Mouse (Mus musculus): ENCODE measurements around the gene Gpr161. TPM values are rescaled to one million over a fixed set of nuclear protein-coding genes. Genes with fewer than 3 reads are reported as not detected.

Gpr161 gene
- polyA plus RNA-seq, 1 experiment from 2014 or later: 0.05 TPM

- H3K27me3 ChIP-seq: peaks cover 54% of the 10 kb centered on the region
Measured at GRCm38 (mm10) chr1:165282967-165283345, 12.6 kb upstream of the Gpr161 start.

GRCm38 (mm10) chr1:165284096-165284495 lies 11.5 kb upstream of the Gpr161 start:
- no peak overlapping the region for H3K9ac ChIP-seq
- H3K4me3 ChIP-seq (replicated peaks): no peak overlapping the region
- peaks cover 8% of the 10 kb centered on the region; the same call in 1 of the 2 replicates for H3K4me1 ChIP-seq (replicated peaks)
- no peaks in the 10 kb centered on the region for H3K9me3 ChIP-seq (replicated peaks)
- WGBS (ENCODE audit: insufficient replicate concordance): 47% methylated on average over 7 of the region's 7 CpGs
- no peak overlapping the region for H3K27ac ChIP-seq (replicated peaks)
- H3K27me3 ChIP-seq: peaks cover 50% of the 10 kb centered on the region
- ATAC-seq (ENCODE audit: insufficient read depth): no peak
- H3K36me3 ChIP-seq (replicated peaks): no peaks in the 10 kb centered on the region
- no peak overlapping the region for H3K4me2 ChIP-seq

More at GRCm38 (mm10) chr1:165282967-165283345, 12.6 kb upstream of the Gpr161 start:
- Histone ChIP-seq H3K36me3 (replicated peaks) (no peaks in the 10 kb centered on the region), H3K4me1 (replicated peaks) (peaks cover 8% of the 10 kb centered on the region; the same call in 1 of the 2 replicates), H3K27ac (replicated peaks) (no peak overlapping the region), H3K9ac (no peak overlapping the region), H3K9me3 (replicated peaks) (no peaks in the 10 kb centered on the region), H3K4me3 (replicated peaks) (no peak overlapping the region), H3K4me2 (no peak overlapping the region)
- WGBS (ENCODE audit: insufficient replicate concordance): 29% methylated on average over 7 of the region's 7 CpGs
- no peak for ATAC-seq (ENCODE audit: insufficient read depth)

DNA sequence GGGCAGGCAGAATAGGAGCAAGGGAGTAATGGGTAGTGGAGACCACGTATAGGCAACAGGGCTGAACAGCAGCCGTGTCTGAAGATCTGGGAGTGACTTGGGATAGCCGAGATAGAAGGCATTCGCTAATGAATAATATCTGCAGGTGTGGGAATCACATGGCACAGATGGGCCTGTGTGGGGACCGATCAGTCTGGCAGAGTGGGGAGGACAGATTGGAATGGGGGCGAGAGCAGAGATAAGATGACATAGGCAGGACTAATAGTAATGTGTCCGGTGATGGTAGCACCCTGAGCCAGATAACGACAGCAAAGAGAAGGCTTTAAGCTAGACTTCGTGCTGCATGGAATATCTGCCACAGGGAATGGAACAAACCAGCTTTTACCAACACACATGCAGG lies 7.4 kb upstream of the Gpr161 start:
- 59% methylated on average over 9 of the region's 9 CpGs for WGBS (ENCODE audit: insufficient replicate concordance)
- Histone ChIP-seq H3K27me3 (peaks cover 15% of the 10 kb centered on the region), H3K4me3 (replicated peaks) (no peak overlapping the region), H3K4me2 (no peak overlapping the region), H3K4me1 (replicated peaks) (no peaks in the 10 kb centered on the region), H3K27ac (replicated peaks) (no peak overlapping the region), H3K36me3 (replicated peaks) (no peaks in the 10 kb centered on the region), H3K9ac (no peak overlapping the region), H3K9me3 (replicated peaks) (no peaks in the 10 kb centered on the region)
- no peak for ATAC-seq (ENCODE audit: insufficient read depth)

GRCm38 (mm10) chr1:165289831-165290230 lies 5.8 kb upstream of the Gpr161 start:
- Histone ChIP-seq H3K9ac (no peak overlapping the region), H3K4me2 (no peak overlapping the region), H3K4me3 (replicated peaks) (no peak overlapping the region), H3K27ac (replicated peaks) (no peak overlapping the region), H3K9me3 (replicated peaks) (no peaks in the 10 kb centered on the region), H3K4me1 (replicated peaks) (no peaks in the 10 kb centered on the region), H3K36me3 (replicated peaks) (no peaks in the 10 kb centered on the region), H3K27me3 (peaks cover 4% of the 10 kb centered on the region)
- no peak for ATAC-seq (ENCODE audit: insufficient read depth)
- 57% methylated on average over 4 of the region's 4 CpGs for WGBS (ENCODE audit: insufficient replicate concordance)

DNA sequence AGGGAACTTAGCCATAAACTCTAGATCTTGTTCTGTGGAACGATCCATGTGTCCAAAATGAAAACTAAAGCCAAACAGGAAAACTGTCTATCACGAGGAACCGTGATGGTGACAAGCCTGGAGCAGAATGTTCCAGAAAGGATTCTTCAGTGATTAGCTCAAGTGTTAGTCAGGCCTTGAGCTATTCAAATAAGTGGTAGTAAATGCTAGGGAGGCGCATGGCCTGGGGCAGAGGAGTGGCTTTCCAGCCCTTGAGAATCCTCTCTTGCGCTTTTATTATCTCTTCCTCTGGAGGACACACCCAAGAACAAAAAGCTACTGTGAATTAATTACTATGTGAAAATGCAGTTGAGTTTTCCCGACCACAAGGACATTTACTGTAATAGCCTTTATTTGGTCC lies 4.0 kb upstream of the Gpr161 start:
- no peaks in the 10 kb centered on the region for H3K4me1 ChIP-seq (replicated peaks)
- H3K27ac ChIP-seq (replicated peaks): no peak overlapping the region
- H3K9me3 ChIP-seq (replicated peaks): no peaks in the 10 kb centered on the region
- H3K4me2 ChIP-seq: no peak overlapping the region
- H3K4me3 ChIP-seq (replicated peaks): no peak overlapping the region
- H3K36me3 ChIP-seq (replicated peaks): no peaks in the 10 kb centered on the region
- ATAC-seq (ENCODE audit: insufficient read depth): no peak
- H3K27me3 ChIP-seq: no peaks in the 10 kb centered on the region
- WGBS (ENCODE audit: insufficient replicate concordance): 55% methylated on average over 6 of the region's 6 CpGs
- no peak overlapping the region for H3K9ac ChIP-seq

GRCm38 (mm10) chr1:165301108-165301507 lies 5.5 kb downstream of the Gpr161 start:
- 12% methylated on average over 3 of the region's 3 CpGs for WGBS (ENCODE audit: insufficient replicate concordance)
- no peaks in the 10 kb centered on the region for H3K36me3 ChIP-seq (replicated peaks)
- H3K27ac ChIP-seq (replicated peaks): no peak overlapping the region
- no peak overlapping the region for H3K4me2 ChIP-seq
- no peak overlapping the region for H3K4me3 ChIP-seq (replicated peaks)
- no peaks in the 10 kb centered on the region for H3K9me3 ChIP-seq (replicated peaks)
- H3K4me1 ChIP-seq (replicated peaks): no peaks in the 10 kb centered on the region
- H3K9ac ChIP-seq: no peak overlapping the region
- no peak for ATAC-seq (ENCODE audit: insufficient read depth)
- H3K27me3 ChIP-seq: no peaks in the 10 kb centered on the region

- H3K9ac ChIP-seq: no peak overlapping the region
- H3K4me2 ChIP-seq: no peak overlapping the region
- no peak overlapping the region for H3K4me3 ChIP-seq (replicated peaks)
- H3K27ac ChIP-seq (replicated peaks): no peak overlapping the region
- H3K9me3 ChIP-seq (replicated peaks): no peaks in the 10 kb centered on the region
- no peak for ATAC-seq (ENCODE audit: insufficient read depth)
- H3K36me3 ChIP-seq (replicated peaks): no peaks in the 10 kb centered on the region
- H3K4me1 ChIP-seq (replicated peaks): no peaks in the 10 kb centered on the region
- no peaks in the 10 kb centered on the region for H3K27me3 ChIP-seq
- WGBS (ENCODE audit: insufficient replicate concordance): 81% methylated on average over 2 of the region's 2 CpGs
Measured at GRCm38 (mm10) chr1:165301567-165301966, 6.0 kb downstream of the Gpr161 start.

- Histone ChIP-seq H3K27ac (replicated peaks) (no peak overlapping the region), H3K4me1 (replicated peaks) (no peaks in the 10 kb centered on the region), H3K36me3 (replicated peaks) (no peaks in the 10 kb centered on the region), H3K27me3 (no peaks in the 10 kb centered on the region), H3K4me3 (replicated peaks) (no peak overlapping the region), H3K9me3 (replicated peaks) (no peaks in the 10 kb centered on the region), H3K4me2 (no peak overlapping the region), H3K9ac (no peak overlapping the region)
- 71% methylated on average over 13 of the region's 13 CpGs for WGBS (ENCODE audit: insufficient replicate concordance)
- ATAC-seq (ENCODE audit: insufficient read depth): no peak
Measured at GRCm38 (mm10) chr1:165302455-165303208, 7.0 kb downstream of the Gpr161 start.

- H3K4me1 ChIP-seq (replicated peaks): no peaks in the 10 kb centered on the region
- 64% methylated on average over 6 of the region's 6 CpGs for WGBS (ENCODE audit: insufficient replicate concordance)
- H3K27me3 ChIP-seq: no peaks in the 10 kb centered on the region
- no peak for ATAC-seq (ENCODE audit: insufficient read depth)
- H3K36me3 ChIP-seq (replicated peaks): no peaks in the 10 kb centered on the region
- no peak overlapping the region for H3K4me3 ChIP-seq (replicated peaks)
- H3K9me3 ChIP-seq (replicated peaks): no peaks in the 10 kb centered on the region
- H3K9ac ChIP-seq: no peak overlapping the region
- H3K27ac ChIP-seq (replicated peaks): no peak overlapping the region
- no peak overlapping the region for H3K4me2 ChIP-seq
Measured at GRCm38 (mm10) chr1:165303209-165303608, 7.6 kb downstream of the Gpr161 start.

GRCm38 (mm10) chr1:165304341-165304740 lies 8.8 kb downstream of the Gpr161 start:
- Histone ChIP-seq H3K27me3 (no peaks in the 10 kb centered on the region), H3K4me3 (replicated peaks) (no peak overlapping the region), H3K27ac (replicated peaks) (no peak overlapping the region), H3K36me3 (replicated peaks) (no peaks in the 10 kb centered on the region), H3K9me3 (replicated peaks) (no peaks in the 10 kb centered on the region), H3K9ac (no peak overlapping the region), H3K4me2 (no peak overlapping the region), H3K4me1 (replicated peaks) (no peaks in the 10 kb centered on the region)
- WGBS (ENCODE audit: insufficient replicate concordance): 55% methylated on average over 7 of the region's 7 CpGs
- no peak for ATAC-seq (ENCODE audit: insufficient read depth)

DNA sequence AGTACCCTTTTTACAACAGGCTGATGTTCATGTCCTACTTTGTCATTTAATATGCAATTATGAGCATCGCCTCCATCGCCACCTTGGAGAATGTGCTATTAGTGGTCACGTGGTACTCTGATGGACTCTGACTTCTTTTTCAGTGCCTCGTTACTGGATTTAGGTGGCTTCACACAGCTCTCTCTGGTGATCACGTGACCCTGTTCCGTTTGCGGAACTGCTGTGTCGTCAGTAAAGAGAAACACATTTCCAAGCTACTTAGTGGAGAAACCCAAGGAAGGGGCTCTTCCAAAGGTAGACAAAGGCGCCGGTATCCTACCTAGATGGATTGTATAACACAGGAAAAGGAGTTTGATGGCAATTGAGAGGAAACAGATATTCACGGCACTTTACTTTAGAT lies 12.6 kb downstream of the Gpr161 start:
- no peak for ATAC-seq (ENCODE audit: insufficient read depth)
- 77% methylated on average over 11 of the region's 11 CpGs for whole genome bisulfite sequencing (ENCODE audit: insufficient replicate concordance)
- no peaks in the 10 kb centered on the region for H3K27me3 ChIP-seq
- H3K27ac ChIP-seq (replicated peaks): no peak overlapping the region
- H3K4me3 ChIP-seq (replicated peaks): no peak overlapping the region
- no peak overlapping the region for H3K9ac ChIP-seq
- no peaks in the 10 kb centered on the region for H3K9me3 ChIP-seq (replicated peaks)
- H3K4me1 ChIP-seq (replicated peaks): no peaks in the 10 kb centered on the region
- H3K4me2 ChIP-seq: no peak overlapping the region
- H3K36me3 ChIP-seq (replicated peaks): no peaks in the 10 kb centered on the region

DNA sequence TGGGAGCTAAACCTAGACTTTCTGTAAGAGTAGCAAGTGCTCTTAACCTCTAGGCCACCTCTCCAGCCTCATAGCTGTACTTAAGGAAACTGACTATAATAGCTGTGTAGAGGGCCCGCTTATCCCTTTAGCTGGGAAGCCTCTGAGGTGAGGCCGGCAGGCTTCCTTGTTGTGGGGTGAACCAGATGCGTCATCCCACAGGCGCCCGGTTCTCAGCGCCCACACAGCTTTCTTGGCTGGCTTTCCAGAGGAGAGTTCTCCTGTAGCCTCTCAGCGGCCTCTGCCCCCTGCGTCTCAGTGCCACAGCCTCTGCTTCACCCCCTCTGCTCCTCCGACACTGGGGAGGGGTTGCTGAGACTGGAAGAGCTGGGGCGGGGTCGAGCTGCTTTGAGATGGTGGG lies 20.8 kb downstream of the Gpr161 start:
- Histone ChIP-seq H3K4me2 (no peak overlapping the region), H3K9ac (no peak overlapping the region), H3K27me3 (no peaks in the 10 kb centered on the region), H3K4me3 (replicated peaks) (no peak overlapping the region), H3K36me3 (replicated peaks) (no peaks in the 10 kb centered on the region), H3K27ac (replicated peaks) (no peak overlapping the region), H3K9me3 (replicated peaks) (no peaks in the 10 kb centered on the region), H3K4me1 (replicated peaks) (peaks cover 8% of the 10 kb centered on the region; the same call in 1 of the 2 replicates)
- WGBS (ENCODE audit: insufficient replicate concordance): 64% methylated on average over 11 of the region's 11 CpGs
- ATAC-seq (ENCODE audit: insufficient read depth): no peak
